Mouse (Mus musculus) embryonic fibroblast, embryonic 13.5 days (primary cell): ENCODE measurements around the gene Synpr. TPM values are rescaled to one million over a fixed set of nuclear protein-coding genes. Genes with fewer than 3 reads are reported as not detected.
A peak's percentile ranks its signal among the peaks of the same experiment; 100 is the strongest.

Experiments
- H3K27ac ChIP-seq: 2 replicates; pipeline ENCODE4 v1.5.1; 2012; ENCODE audit warnings: low read length, control low read depth, inconsistent platforms; ENCODE audit not compliant: insufficient read depth
- H3K4me1 ChIP-seq: 2 replicates; pipeline ENCODE4 v1.6.1; 2011; ENCODE audit warnings: low read length; ENCODE audit not compliant: control insufficient read depth, insufficient read depth
- H3K4me3 ChIP-seq: 2 replicates; pipeline ENCODE4 v1.5.1; 2011; ENCODE audit warnings: mild to moderate bottlenecking, control low read depth, low read length; ENCODE audit not compliant: insufficient read depth
- CTCF ChIP-seq: IDR thresholded peaks from 2 replicates; pipeline ENCODE4 v1.5.1; 2011; ENCODE audit warnings: mild to moderate bottlenecking, control low read depth, low read length, moderate library complexity, borderline replicate concordance; ENCODE audit not compliant: insufficient read depth
- POLR2A ChIP-seq: IDR thresholded peaks from 2 replicates; pipeline ENCODE4 v1.6.1; 2011; ENCODE audit warnings: low read depth, mild to moderate bottlenecking, control low read depth, low read length, moderate library complexity
- polyA plus RNA-seq: library from polyadenylated mRNA; stranded (reverse); fragments of >200 nt; gene quantifications from 2 replicates; pipeline ENCODE4 v1.2.4, GENCODE M21; 2011; ENCODE audit warnings: low read depth; ENCODE audit not compliant: missing spikeins, insufficient read length

The Synpr gene
- polyA plus RNA-seq, 1 experiment: 0.30 TPM

DNA sequence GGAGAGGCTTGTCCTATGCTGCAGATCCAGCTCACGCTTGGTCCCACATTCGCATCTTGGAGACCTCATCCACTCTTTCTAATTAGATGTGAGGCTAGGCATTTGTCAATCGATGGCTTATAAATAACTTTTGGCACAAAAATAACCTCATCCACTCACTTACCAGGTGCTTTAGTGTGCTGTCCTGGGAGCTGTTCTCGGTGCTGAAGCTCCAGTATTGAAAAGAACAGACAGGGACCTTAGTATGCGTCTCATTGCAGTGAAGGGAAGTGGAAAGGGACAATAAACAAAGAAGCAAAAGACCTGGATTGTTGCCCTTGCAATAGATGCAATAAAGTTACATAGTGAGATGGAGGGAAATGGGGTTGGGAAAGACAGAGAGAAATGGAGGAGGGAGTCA lies 220.8 kb downstream of the Synpr start:
- Histone ChIP-seq H3K4me3 (no peak overlapping the region), H3K4me1 (no peaks in the 10 kb centered on the region), H3K27ac (no peak overlapping the region)
- no peak for TF ChIP-seq CTCF
- TF ChIP-seq POLR2A: no peak

DNA sequence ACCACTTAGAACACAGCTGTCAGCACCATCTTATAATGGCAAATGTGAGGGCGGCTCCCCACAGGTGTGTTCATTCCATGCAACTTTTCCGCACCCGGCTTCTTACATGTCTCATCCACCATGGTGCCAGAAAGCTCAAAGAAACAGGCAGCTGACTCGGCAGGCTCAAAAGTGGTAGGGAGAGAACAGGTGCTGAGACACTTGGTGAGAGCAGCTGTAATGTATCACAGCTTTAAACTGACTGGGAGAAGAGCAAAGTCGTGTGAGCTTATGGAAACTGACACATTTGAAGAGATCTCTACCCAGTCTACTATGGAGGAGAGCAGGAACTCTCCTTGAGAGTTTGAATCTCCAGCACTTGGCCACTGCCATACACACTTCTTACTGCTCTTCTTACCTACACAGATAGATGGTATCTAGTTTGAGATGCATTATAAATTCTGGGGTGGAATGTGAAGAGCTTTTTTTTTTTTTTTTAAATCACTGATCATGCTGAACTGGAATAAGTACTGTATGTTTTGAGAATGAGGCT lies 234.1 kb downstream of the Synpr start:
- H3K4me3 ChIP-seq: no peak overlapping the region
- TF ChIP-seq CTCF (no peak), POLR2A (no peak)

DNA sequence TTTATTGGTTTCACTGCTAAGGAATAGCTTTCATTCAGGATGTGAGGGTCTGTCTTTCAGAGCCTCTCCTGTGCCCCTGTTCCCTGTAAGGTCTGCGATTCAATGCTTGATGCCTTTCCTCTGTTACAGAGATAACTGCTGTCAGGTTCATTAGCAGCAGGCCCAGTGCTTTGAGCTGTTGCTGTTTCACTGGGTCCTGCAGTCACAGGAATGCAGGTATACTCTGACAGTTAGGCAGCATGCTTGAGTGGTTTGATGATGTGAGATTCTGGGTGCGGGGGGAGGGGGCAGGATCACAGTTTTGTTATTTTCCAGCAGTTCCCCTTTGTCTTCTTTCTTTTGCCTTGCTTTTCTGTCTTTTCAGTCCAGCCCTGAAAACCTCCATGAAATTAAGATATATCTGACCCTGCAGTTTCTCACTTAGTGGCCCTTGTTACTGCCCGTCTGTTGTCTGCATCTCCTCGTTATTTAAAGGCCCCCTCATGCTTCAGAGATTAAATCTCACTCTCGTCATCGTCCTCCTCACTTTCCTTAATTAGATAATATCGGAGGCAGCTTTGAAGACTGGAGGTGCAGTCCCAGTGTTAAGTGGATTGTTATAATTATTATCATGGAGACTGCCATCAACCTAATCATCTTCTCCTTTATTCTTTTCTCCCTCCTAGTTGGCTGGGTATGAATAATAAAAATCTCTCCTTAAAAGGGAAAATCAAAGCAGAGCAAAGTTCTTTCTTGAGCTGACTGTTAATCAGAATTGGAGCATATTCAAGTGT lies 234.8 kb downstream of the Synpr start:
- no peak overlapping the region for H3K27ac ChIP-seq
- no peak for TF ChIP-seq CTCF
- no peak for TF ChIP-seq POLR2A
- H3K4me1 ChIP-seq: no peaks in the 10 kb centered on the region
- H3K4me3 ChIP-seq: no peak overlapping the region

More for the DNA sequence above, 234.1 kb downstream of the Synpr start:
- Histone ChIP-seq H3K4me1 (no peaks in the 10 kb centered on the region), H3K27ac (no peak overlapping the region)

DNA sequence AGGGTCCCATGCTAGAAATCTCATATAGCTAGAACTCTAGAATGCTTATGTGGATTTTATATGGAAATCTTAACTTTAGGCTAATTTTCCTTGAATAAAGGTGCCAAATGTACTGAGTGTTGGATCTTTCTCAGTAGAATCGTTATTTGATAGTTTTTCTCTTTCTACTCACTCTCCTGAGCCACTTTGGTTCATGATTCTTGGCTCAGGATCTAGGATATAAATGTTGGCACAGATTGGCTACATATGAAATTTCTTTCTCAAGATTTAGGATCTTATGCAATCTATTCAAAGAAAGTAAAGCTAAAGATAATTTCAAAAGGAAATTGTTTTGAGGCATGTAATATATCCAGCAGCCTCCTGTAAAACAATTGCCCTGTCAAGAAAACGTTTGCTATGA lies 263.2 kb downstream of the Synpr start:
- H3K4me1 ChIP-seq: peaks cover 4% of the 10 kb centered on the region; the same call in 1 of the 2 replicates
- no peak overlapping the region for H3K27ac ChIP-seq
- H3K4me3 ChIP-seq: no peak overlapping the region
- TF ChIP-seq POLR2A (no peak), CTCF (no peak)

DNA sequence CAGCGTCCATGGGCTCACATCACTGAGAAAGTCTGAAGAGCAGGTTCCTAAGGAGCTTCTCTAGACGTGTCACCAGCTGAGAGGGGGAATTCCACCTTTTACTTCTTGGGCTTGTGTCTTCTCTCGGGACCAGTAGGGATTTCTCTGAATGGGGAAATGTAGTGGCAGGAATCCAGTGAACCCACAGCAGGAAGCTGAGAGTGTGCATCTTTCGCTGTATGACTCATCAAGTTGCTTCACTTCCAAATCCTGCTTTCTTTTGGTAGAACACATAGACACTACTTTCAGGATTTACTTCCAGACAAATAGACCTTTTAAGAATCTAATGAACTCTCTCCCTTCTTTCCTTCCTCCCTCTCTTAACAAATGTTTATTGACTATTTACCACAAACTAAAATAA lies 266.6 kb downstream of the Synpr start:
- 0 out of 2 replicates have a peak overlapping the region, but pooled peaks have one; percentile 8 for H3K27ac ChIP-seq
- TF ChIP-seq POLR2A: no peak
- peaks cover 19% of the 10 kb centered on the region for H3K4me1 ChIP-seq
- no peak overlapping the region for H3K4me3 ChIP-seq

DNA sequence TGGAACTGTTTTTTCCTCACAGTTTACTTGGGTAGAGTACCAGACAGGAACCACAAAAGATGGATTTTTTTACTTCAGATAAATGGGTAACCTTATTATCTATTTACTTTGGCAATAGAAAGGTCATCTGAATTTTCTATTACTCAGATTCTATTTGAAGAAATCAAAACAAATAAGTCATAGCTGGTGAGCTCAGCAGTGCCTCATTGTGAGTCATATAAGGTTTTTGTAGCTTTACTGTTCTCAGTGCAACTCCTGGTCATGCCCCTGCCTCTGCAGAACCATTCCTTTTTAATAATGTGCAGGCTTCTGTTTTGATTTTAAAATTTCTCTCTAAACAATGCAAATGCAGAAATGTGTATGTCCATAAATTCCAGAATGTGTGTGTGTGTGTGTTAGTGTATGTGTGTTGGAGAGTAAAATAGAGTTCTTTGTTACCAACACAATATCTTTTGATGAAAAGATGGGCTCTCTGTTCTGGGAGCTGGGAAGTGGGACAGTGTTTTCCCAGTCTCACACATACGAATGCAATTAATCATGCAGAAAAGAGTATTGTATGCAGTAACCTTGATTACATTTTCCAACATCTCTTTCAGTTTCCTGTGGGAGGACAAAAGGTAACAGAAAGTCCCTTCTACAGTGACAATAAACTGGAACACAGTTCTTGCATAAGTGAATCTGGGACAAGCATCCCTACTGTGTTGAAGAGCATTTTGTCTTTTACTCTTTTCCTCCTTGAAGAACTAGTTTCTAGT lies 269.2 kb downstream of the Synpr start:
- Histone ChIP-seq H3K4me1 (peaks cover 19% of the 10 kb centered on the region), H3K27ac (peak overlapping the region; percentile 18; the same call in 1 of the 2 replicates), H3K4me3 (no peak overlapping the region)
- no peak for TF ChIP-seq CTCF
- no peak for TF ChIP-seq POLR2A

DNA sequence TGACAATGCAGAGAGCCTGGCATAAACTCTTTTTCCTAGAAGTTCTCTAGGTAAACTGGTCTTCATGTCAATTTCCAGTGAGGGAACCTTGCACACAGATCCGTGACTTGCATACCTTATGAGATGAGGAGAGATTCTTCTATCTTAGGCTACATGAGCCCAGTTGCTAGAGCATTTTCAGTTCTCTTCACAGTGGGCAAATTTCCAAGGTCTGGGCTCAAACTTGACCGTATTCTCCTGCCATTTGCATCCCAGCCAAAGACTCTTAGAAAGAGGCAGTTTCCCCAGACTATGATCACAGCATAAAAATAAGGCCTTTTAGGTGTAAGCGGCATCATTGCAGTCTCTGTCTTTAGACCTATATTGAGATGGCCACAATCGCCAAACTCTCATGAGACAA lies 270.1 kb downstream of the Synpr start:
- peaks cover 22% of the 10 kb centered on the region for H3K4me1 ChIP-seq
- TF ChIP-seq POLR2A (no peak), CTCF (no peak)

DNA sequence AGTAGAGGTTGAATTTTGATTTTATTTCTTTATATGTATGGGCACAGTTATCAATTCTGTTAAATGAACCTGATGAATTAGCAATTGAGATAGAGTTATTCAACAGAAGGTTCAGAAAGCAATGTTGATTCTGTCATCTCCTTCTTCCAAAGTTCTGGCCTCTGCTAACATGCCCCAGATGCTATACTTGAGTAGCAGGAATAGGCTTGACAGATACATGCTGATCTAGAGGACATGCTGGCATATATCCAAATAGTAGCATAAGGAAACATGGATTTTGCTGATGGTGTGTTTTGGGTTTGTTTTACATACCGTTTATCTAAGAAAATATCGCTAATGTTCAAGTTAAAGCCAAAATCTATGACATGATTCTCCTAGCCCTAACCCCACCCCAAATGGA lies 273.5 kb downstream of the Synpr start:
- no peak for TF ChIP-seq CTCF
- no peak for TF ChIP-seq POLR2A
- H3K4me1 ChIP-seq: peaks cover 17% of the 10 kb centered on the region
- H3K27ac ChIP-seq: no peak overlapping the region
- no peak overlapping the region for H3K4me3 ChIP-seq

More for the DNA sequence above, 270.1 kb downstream of the Synpr start:
- H3K4me3 ChIP-seq: no peak overlapping the region
- H3K27ac ChIP-seq: no peak overlapping the region

DNA sequence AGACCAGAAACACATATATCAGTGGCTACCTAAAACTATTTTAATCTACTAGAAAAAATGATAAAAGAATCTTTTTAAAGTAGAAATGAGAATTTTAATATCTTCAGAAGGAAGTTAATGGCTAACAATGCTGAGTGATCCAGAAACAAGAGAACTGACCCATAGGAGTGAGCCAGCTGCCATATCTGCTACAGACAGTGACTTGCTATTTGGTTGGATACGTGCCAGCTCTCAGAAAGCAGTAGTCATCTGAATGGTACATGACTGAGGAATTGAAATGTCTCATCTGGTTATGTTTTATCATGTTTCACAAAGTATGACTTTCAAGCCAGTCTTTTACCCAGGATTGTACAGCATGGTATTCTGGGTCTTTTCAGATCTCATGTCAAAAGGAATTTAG lies 282.7 kb downstream of the Synpr start:
- Histone ChIP-seq H3K4me3 (no peak overlapping the region), H3K27ac (no peak overlapping the region), H3K4me1 (no peaks in the 10 kb centered on the region; the same call in 1 of the 2 replicates)
- TF ChIP-seq POLR2A (no peak), CTCF (no peak)

DNA sequence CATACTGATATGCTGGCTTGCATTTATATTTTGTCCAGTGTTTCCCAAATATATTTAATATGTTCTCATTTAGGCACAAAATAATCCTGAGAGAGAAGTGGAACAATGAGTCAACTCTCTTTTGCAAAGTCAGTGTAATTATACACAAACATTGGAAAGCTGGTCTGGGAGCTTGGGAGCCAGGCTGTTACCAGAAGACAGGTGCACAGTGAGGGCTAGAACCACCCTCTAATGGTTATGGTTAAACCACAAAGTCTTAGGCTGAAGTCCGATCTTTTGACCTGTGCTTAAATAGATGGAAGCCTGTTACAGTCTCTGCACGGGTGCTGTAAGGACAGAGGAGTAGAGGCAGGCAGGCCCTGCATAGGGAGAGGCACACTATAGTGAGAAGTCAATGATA lies 283.4 kb downstream of the Synpr start:
- H3K27ac ChIP-seq: no peak overlapping the region
- H3K4me3 ChIP-seq: no peak overlapping the region
- TF ChIP-seq CTCF (no peak), POLR2A (no peak)
- no peaks in the 10 kb centered on the region; the same call in 1 of the 2 replicates for H3K4me1 ChIP-seq
